Mouse (Mus musculus): ENCODE results near the gene Srpk2. TPM values are rescaled to one million over a fixed set of nuclear protein-coding genes. Genes with fewer than 3 reads are reported as not detected.
"Not testable (repeated sequence)": the region's sequence is repeated elsewhere in the genome, so short reads cannot be mapped to it uniquely, and the experiment has no call there.

The Srpk2 gene
- polyA plus RNA-seq, 1 experiment from 2014 or later, result 9.2 TPM

DNA sequence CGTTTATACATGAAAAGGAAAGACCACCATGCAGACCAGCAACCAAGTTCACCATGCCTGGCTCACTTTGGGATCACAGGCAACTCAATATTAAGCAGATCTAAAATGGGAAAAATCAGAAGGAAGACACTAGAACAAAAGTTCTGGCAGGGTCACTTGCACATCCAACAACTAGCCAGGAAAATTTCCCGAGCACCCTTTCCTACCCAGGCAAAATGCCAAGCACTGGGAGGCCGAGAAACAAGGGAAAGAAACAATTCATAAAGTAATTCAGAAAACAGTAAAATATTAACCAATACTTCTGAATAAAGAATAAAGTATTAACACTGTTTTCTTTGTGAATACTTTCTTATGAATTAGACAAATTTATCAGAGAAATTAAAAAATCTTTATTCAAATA lies 85.2 kb downstream of the Srpk2 start:
- Histone ChIP-seq H3K4me3 (no peak overlapping the region), H3K4me2 (no peak overlapping the region), H3K9ac (no peak overlapping the region), H3K27ac (no peak overlapping the region), H3K4me1 (peaks cover 23% of the 10 kb centered on the region), H3K27me3 (replicated peaks) (no peaks in the 10 kb centered on the region), H3K36me3 (no peaks in the 10 kb centered on the region), H3K9me3 (replicated peaks) (no peaks in the 10 kb centered on the region)
- 72% methylated on average over 3 of the region's 3 CpGs for WGBS (ENCODE audit: insufficient replicate concordance)
- no peak for ATAC-seq

DNA sequence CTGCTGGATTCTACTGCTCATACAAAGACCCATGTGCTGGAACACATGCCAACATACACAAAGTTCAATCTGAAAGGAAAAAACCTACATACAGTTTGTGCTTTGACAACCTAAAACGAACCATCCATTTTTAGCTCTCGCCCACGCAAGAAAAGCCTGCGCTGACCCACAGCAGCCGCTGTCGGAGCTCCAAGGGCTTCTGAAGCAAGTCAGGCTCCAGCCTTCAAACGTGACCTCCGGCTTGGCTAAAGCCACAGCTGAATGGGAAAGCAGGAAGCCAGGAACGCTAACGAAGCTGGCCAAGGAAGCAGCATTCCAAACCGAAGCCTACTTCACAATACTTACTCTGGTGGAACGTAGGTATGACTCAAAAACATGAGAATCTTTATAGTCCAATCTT lies 85.9 kb downstream of the Srpk2 start:
- H3K9me3 ChIP-seq (replicated peaks), result no peaks in the 10 kb centered on the region
- WGBS (ENCODE audit: insufficient replicate concordance), result 57% methylated on average over 12 of the region's 12 CpGs
- no peak overlapping the region for H3K9ac ChIP-seq
- H3K27me3 ChIP-seq (replicated peaks), result no peaks in the 10 kb centered on the region
- H3K4me1 ChIP-seq, result peaks cover 21% of the 10 kb centered on the region
- no peak overlapping the region for H3K27ac ChIP-seq
- no peak overlapping the region for H3K4me3 ChIP-seq
- H3K36me3 ChIP-seq, result no peaks in the 10 kb centered on the region
- no peak overlapping the region for H3K4me2 ChIP-seq
- ATAC-seq, result no peak

DNA sequence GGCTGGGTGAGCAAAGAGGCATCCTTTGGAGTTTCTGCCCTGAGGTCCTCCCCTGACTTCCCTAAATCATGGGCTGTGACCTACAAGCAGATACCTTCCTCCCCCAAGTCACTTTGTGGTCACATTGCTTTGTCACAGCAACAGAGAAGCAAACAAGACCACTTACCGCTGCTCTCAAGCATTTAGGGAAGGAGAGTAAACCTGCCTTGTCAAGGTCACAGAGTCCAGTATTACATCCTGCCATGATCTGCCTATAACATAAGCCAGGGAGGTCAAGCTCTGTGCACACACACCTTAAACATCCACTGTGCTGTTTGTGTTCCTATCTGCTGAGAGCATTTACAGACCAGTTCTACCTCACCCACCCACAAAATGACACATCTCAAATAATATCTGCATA lies 86.4 kb downstream of the Srpk2 start:
- Histone ChIP-seq H3K27me3 (replicated peaks) (no peaks in the 10 kb centered on the region), H3K36me3 (no peaks in the 10 kb centered on the region), H3K4me1 (peaks cover 21% of the 10 kb centered on the region), H3K9me3 (replicated peaks) (no peaks in the 10 kb centered on the region), H3K4me3 (no peak overlapping the region), H3K4me2 (no peak overlapping the region), H3K9ac (no peak overlapping the region), H3K27ac (no peak overlapping the region)
- 4% methylated on average over 1 of the region's 1 CpGs for WGBS (ENCODE audit: insufficient replicate concordance)
- ATAC-seq, result peak; percentile 59

GRCm38 (mm10) chr5:23597260-23597864 lies 87.1 kb downstream of the Srpk2 start:
- H3K4me2 ChIP-seq, result no peak overlapping the region
- no peaks in the 10 kb centered on the region for H3K27me3 ChIP-seq (replicated peaks)
- no peaks in the 10 kb centered on the region for H3K9me3 ChIP-seq (replicated peaks)
- no peak for ATAC-seq
- H3K36me3 ChIP-seq, result no peaks in the 10 kb centered on the region
- no peak overlapping the region for H3K9ac ChIP-seq
- H3K27ac ChIP-seq, result no peak overlapping the region
- no peak overlapping the region for H3K4me3 ChIP-seq
- WGBS (ENCODE audit: insufficient replicate concordance), result 46% methylated on average over 8 of the region's 8 CpGs
- H3K4me1 ChIP-seq, result peaks cover 21% of the 10 kb centered on the region

DNA sequence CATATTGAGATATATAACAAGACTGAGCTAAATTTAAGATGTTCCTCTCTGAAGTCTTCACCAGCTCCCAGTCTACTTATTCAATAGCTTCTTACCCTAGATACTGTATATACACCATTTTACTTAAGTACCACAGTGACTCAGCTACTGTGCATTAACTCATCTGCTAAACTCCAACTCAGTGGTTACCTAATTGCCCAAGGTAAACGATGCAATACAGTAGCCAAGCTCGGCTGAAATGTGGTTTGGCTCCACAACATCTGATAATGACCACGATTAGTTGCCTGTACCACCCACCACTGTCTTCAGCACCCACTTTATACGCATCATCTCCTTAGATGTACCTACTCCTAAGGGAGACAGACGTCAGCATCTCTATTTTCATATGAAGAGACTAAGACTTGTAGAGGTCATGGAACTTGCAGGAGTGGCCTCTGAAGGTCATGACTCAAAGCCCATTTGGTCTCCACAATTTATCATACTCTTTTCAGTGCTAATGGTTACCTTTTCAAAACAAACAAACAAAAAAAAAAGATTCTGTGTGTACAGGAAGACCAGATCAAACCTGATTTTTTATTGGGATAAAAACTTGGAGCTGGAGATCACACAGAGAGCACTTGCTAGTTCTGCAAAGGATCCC lies 88.0 kb downstream of the Srpk2 start:
- Histone ChIP-seq H3K9ac (no peak overlapping the region), H3K4me2 (no peak overlapping the region), H3K9me3 (replicated peaks) (no peaks in the 10 kb centered on the region), H3K4me1 (peaks cover 21% of the 10 kb centered on the region), H3K4me3 (no peak overlapping the region), H3K27me3 (replicated peaks) (no peaks in the 10 kb centered on the region), H3K27ac (no peak overlapping the region), H3K36me3 (no peaks in the 10 kb centered on the region)
- no peak for ATAC-seq
- whole genome bisulfite sequencing (ENCODE audit: insufficient replicate concordance), result 47% methylated on average over 5 of the region's 5 CpGs

GRCm38 (mm10) chr5:23590298-23590697 lies 94.1 kb downstream of the Srpk2 start:
- H3K9ac ChIP-seq; H3K9me3 ChIP-seq (replicated peaks); H3K4me1 ChIP-seq; ATAC-seq; H3K27me3 ChIP-seq (replicated peaks); H3K27ac ChIP-seq; H3K36me3 ChIP-seq; H3K4me3 ChIP-seq; H3K4me2 ChIP-seq: not testable (repeated sequence)
- 80% methylated on average over 5 of the region's 5 CpGs for WGBS (ENCODE audit: insufficient replicate concordance)

GRCm38 (mm10) chr5:23587614-23588013 lies 96.8 kb downstream of the Srpk2 start:
- Histone ChIP-seq H3K27me3 (replicated peaks) (no peaks in the 10 kb centered on the region), H3K9me3 (replicated peaks) (no peaks in the 10 kb centered on the region), H3K4me2 (no peak overlapping the region), H3K9ac (no peak overlapping the region), H3K36me3 (no peaks in the 10 kb centered on the region), H3K4me3 (no peak overlapping the region), H3K4me1 (no peaks in the 10 kb centered on the region), H3K27ac (no peak overlapping the region)
- 72% methylated on average over 2 of the region's 2 CpGs for WGBS (ENCODE audit: insufficient replicate concordance)
- ATAC-seq, result no peak

GRCm38 (mm10) chr5:23586531-23587453 lies 97.6 kb downstream of the Srpk2 start:
- no peaks in the 10 kb centered on the region for H3K27me3 ChIP-seq (replicated peaks)
- no peak for ATAC-seq

DNA sequence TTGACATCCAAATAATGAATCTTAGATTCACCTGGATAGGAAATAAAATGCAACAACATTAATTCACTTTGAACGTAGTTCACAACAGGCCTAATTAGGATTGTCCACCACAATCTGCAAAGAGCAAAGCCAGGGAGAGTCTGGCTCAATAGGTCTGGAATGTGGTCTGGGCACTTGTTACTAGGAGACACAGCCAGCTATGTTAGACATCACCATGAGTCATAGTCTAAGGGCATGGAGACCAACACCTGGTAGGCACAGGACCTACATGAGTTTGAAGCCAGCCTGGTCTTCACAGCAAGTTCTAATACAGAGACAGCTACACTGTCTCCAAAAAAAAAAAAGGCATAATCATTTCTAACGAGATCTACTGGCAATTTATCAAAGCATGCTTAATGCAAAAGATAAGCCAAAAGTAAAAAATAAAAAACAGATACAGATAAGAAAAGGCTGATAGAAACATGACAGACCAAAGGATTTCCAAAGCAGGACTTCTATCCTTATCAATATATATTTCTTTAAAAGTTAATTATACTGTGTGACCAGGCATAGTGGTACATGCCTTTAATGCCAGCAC lies 102.8 kb downstream of the Srpk2 start:
- Histone ChIP-seq H3K4me3 (no peak overlapping the region), H3K27me3 (replicated peaks) (no peaks in the 10 kb centered on the region), H3K9me3 (replicated peaks) (no peaks in the 10 kb centered on the region), H3K27ac (no peak overlapping the region), H3K9ac (no peak overlapping the region), H3K4me2 (no peak overlapping the region), H3K4me1 (peaks cover 12% of the 10 kb centered on the region), H3K36me3 (no peaks in the 10 kb centered on the region)
- 63% methylated on average over 2 of the region's 2 CpGs for WGBS (ENCODE audit: insufficient replicate concordance)
- no peak for ATAC-seq

More at GRCm38 (mm10) chr5:23586531-23587453, 97.6 kb downstream of the Srpk2 start:
- H3K4me3 ChIP-seq, result no peak overlapping the region
- H3K4me1 ChIP-seq, result no peaks in the 10 kb centered on the region
- no peak overlapping the region for H3K4me2 ChIP-seq
- 73% methylated on average over 13 of the region's 13 CpGs for WGBS (ENCODE audit: insufficient replicate concordance)
- H3K9me3 ChIP-seq (replicated peaks), result no peaks in the 10 kb centered on the region
- no peaks in the 10 kb centered on the region for H3K36me3 ChIP-seq
- H3K27ac ChIP-seq, result no peak overlapping the region
- no peak overlapping the region for H3K9ac ChIP-seq

DNA sequence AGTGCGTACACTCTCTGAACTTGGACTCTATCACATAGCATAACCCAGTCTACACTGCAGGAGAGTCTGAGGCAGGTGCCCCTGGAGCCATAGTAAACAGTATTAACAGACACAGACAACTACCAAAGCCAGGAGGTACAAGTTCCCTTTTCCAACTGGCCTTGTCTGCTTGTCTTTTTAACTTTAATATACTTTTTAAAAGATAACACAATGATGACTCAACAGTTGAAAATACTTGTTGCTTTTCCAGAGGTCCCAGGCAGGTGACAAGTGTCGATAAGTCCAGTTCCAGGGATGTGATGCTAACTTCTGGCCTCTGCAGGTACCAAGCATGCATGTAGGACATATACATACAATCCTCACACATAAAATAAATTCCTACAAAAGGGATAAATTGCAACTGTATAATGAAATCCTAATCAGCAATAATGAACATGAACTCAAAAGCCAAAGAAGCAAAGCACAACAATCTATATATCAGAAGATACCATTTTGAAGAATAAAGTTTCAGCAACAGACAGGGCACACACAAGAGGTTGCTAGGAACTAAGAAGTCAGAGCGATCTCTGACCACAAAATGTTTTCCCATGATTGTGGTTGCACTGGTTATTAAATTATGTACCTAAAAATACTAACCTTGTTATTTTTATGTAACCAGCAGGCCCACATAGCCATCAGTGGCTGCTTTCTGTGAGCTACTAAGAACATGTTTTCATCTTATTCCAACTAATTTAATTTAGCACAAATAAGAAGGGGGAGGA lies 105.1 kb downstream of the Srpk2 start:
- Histone ChIP-seq H3K27ac (no peak overlapping the region), H3K9me3 (replicated peaks) (no peaks in the 10 kb centered on the region), H3K27me3 (replicated peaks) (no peaks in the 10 kb centered on the region), H3K4me3 (no peak overlapping the region), H3K9ac (no peak overlapping the region), H3K4me2 (no peak overlapping the region), H3K36me3 (no peaks in the 10 kb centered on the region), H3K4me1 (peaks cover 12% of the 10 kb centered on the region)
- ATAC-seq, result no peak
- 72% methylated on average over 3 of the region's 3 CpGs for WGBS (ENCODE audit: insufficient replicate concordance)

DNA sequence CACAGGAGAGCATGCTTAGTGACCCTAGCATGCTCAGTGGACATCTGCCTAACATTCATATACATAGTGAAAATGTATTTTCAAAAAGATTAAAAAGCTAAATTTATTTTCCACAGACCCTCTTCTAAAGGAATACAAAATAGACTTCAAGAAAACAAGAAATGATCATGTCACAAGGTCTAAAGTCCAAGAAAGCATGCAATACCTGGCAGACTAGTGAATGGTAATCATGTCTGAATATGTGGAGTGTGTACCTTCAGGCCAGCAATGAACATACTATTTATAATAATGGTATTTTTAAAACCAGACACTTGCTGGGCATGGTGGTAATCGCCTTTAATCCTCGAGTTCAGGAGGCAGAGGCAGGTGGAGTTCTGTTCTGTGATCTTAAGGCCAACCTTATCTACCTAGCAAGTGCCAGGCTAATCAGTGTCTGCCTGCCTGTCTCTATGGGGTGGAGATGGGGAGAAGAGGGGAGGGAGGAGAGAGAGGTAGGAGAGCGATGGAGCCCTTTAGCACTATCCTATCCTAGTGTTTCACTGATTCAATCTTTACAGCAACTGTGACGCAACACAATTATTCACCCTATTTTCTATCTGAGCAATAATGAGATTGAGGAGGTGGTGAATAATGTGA lies 106.0 kb downstream of the Srpk2 start:
- no peaks in the 10 kb centered on the region for H3K27me3 ChIP-seq (replicated peaks)
- H3K9ac ChIP-seq, result no peak overlapping the region
- H3K4me3 ChIP-seq, result no peak overlapping the region
- H3K4me2 ChIP-seq, result no peak overlapping the region
- 0 out of 2 replicates have a peak, but pooled peaks have one; percentile 49 for ATAC-seq
- 52% methylated on average over 4 of the region's 4 CpGs for WGBS (ENCODE audit: insufficient replicate concordance)
- H3K9me3 ChIP-seq (replicated peaks), result no peaks in the 10 kb centered on the region
- peaks cover 3% of the 10 kb centered on the region; the same call in 1 of the 2 replicates for H3K36me3 ChIP-seq
- no peak overlapping the region for H3K27ac ChIP-seq
- peaks cover 12% of the 10 kb centered on the region for H3K4me1 ChIP-seq
